Mouse (Mus musculus) lung, embryonic 16.5 days (tissue): Measurements from ENCODE around the gene Cacnb4. TPM values are rescaled to one million over a fixed set of nuclear protein-coding genes. Genes with fewer than 3 reads are reported as not detected.

ENCODE experiments used
- ATAC-seq: fragments of 200-750 bp; cut with Nextera tagmentation; 2 replicates; pipeline ENCODE4 v1.8.0; 2017; ENCODE audit warnings: low read depth, mild to moderate bottlenecking, moderate library complexity
- H3K27ac ChIP-seq: fragments of 300-500 bp; sonication (generic); 2 replicates; pipeline ENCODE4 v1.5.1; 2014; ENCODE audit warnings: mild to moderate bottlenecking, control low read depth, low read length
- H3K27me3 ChIP-seq: fragments of 300-500 bp; sonication (generic); 2 replicates; pipeline ENCODE4 v1.6.1; 2014; ENCODE audit warnings: low read depth, low read length, mixed read lengths; ENCODE audit not compliant: control insufficient read depth, insufficient read depth
- H3K36me3 ChIP-seq: fragments of 300-500 bp; sonication (generic); 2 replicates; pipeline ENCODE4 v1.6.1; 2014; ENCODE audit warnings: low read length; ENCODE audit not compliant: control insufficient read depth, insufficient read depth
- H3K4me1 ChIP-seq: fragments of 300-500 bp; sonication (generic); replicated peaks from 2 replicates; pipeline ENCODE4 v1.6.1; 2014; ENCODE audit warnings: low read length, mixed read lengths; ENCODE audit not compliant: control insufficient read depth, insufficient read depth
- H3K4me2 ChIP-seq: fragments of 300-500 bp; sonication (generic); 2 replicates; pipeline ENCODE4 v1.6.1; 2014; ENCODE audit warnings: low read depth, low read length, control low read depth
- H3K4me3 ChIP-seq: fragments of 300-500 bp; sonication (generic); 2 replicates; pipeline ENCODE4 v1.5.1; 2014; ENCODE audit warnings: mild to moderate bottlenecking, low read length, control low read depth
- H3K9ac ChIP-seq: fragments of 300-500 bp; sonication (generic); 2 replicates; pipeline ENCODE4 v1.6.1; 2014; ENCODE audit warnings: low read length, control low read depth
- H3K9me3 ChIP-seq: fragments of 300-500 bp; sonication (generic); 2 replicates; pipeline ENCODE4 v1.6.1; 2016; ENCODE audit warnings: low read length; ENCODE audit not compliant: control insufficient read depth
- WGBS: fragments of 180-500 bp; shearing (Covaris S2); extraction: QIAGEN DNeasy Blood & Tissue Kit; methylation state at CpG from one replicate; pipeline ENCODE4 v1.1.7; 2014; 5-methylcytosine and 5-hydroxymethylcytosine counted together
- polyA plus RNA-seq: library from polyadenylated mRNA; unstranded; fragments of >200 nt; fragmentation: Nextera tagmentation; extraction: Ambion mirVana; gene quantifications from 2 replicates; pipeline ENCODE4 v1.2.1, GENCODE M21; 2015

The Cacnb4 gene
- polyA plus RNA-seq, 1 experiment from 2014 or later = 1.1 TPM

DNA sequence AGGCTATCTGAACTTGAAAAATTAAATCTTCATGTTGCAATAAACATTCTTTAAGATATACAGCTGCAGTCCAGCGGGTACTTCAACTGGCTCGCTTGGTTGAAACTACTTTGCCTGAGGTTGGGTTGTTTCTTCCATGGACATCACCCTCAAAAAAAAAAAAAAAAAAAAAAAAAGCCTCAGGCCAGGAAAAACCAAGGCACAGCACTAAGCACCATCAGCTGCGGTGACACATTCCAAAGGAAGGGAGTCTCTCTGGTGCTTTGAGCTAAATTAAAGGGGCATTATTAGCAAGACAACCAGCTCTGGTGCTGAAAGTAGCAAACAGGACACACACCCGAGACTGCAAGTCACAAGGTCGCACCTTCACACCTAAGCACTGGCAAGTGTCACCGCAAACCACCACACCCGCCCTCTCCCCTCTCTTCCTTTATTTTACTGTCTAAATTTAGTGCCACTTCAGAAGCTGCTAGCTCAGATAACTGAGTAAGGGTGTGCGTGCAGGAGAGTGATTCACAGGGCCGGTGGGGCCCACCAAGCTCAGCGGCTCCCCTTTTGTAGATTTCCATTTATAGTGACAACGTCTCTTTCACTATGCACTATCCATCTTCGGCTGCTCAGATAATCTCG, 105.2 kb downstream of the Cacnb4 start:
- ATAC-seq = no peak
- H3K36me3 ChIP-seq = no peaks in the 10 kb centered on the region
- 46% methylated on average over 13 of the region's 13 CpGs for WGBS
- H3K4me1 ChIP-seq = no peaks in the 10 kb centered on the region
- H3K27me3 ChIP-seq = no peaks in the 10 kb centered on the region
- H3K4me3 ChIP-seq = no peak overlapping the region
- no peaks in the 10 kb centered on the region for H3K9me3 ChIP-seq
- no peak overlapping the region for H3K9ac ChIP-seq
- no peak overlapping the region for H3K27ac ChIP-seq
- H3K4me2 ChIP-seq = no peak overlapping the region

DNA sequence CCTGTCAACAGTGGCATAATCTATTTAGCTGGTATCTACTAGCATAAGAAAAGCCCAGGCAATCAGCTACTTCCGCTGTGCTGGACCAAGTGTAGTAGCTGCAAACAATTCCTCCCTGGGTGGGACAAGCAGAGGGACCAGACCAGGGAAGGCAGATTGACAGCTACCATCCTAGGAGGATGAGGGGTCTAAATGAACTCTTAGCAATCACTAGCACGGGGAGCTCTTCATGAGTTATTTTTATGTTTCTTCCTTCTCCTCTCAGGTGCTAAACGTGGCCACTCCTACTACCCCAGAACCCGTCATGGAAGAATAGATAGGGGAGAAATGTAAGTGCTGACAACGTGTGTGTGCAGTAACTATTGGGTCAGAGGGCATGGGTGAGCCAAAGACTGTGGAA, 105.8 kb downstream of the Cacnb4 start:
- H3K36me3 ChIP-seq = no peaks in the 10 kb centered on the region
- WGBS = 59% methylated on average over 5 of the region's 5 CpGs
- no peaks in the 10 kb centered on the region for H3K9me3 ChIP-seq
- H3K4me3 ChIP-seq = no peak overlapping the region
- H3K9ac ChIP-seq = no peak overlapping the region
- ATAC-seq = no peak
- H3K4me1 ChIP-seq = no peaks in the 10 kb centered on the region
- no peak overlapping the region for H3K4me2 ChIP-seq
- no peaks in the 10 kb centered on the region for H3K27me3 ChIP-seq
- no peak overlapping the region for H3K27ac ChIP-seq

DNA sequence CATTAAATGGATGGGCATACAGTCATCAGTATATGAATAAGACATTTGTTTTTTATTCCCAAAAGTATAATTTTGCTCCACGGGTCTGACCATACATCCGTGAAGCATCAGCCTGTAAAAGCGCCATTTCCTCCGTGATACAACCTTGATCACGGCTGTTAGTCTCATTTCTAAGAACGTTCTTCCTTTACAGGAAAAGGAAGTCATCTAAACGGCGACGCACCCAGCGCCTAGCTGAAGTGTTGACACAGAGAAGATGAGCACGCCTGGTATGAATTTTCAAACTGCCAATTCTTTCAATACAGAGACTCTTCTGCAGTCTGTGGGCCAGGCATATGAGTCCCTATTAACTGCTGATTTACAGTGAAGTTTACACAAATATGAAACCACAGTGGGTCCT, 106.5 kb downstream of the Cacnb4 start:
- no peak overlapping the region for H3K27ac ChIP-seq
- H3K9ac ChIP-seq = no peak overlapping the region
- H3K36me3 ChIP-seq = no peaks in the 10 kb centered on the region
- 58% methylated on average over 11 of the region's 11 CpGs for whole genome bisulfite sequencing
- H3K4me1 ChIP-seq = no peaks in the 10 kb centered on the region
- H3K9me3 ChIP-seq = no peaks in the 10 kb centered on the region
- no peak overlapping the region for H3K4me3 ChIP-seq
- H3K4me2 ChIP-seq = no peak overlapping the region
- H3K27me3 ChIP-seq = no peaks in the 10 kb centered on the region
- ATAC-seq = no peak

DNA sequence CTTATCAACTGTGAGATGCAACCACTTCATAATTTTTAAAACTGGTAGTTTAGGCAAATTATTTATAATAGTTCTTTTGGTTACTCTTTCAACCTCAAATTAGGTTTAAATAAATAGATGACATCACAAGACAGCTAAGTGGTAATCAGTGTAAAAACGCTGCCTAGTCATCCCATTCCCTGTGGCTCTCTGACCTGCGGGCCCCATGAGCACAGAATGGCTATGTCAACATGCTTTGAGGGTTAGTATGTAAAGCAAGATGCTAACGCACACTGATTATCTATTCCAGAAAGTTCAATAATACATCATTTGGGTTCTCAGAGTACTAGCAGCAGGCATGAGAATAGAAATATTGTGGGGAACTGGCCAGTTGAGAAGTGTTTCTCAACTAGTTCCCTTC, 108.5 kb downstream of the Cacnb4 start:
- Histone ChIP-seq H3K27me3 (no peaks in the 10 kb centered on the region), H3K27ac (no peak overlapping the region), H3K9me3 (no peaks in the 10 kb centered on the region), H3K9ac (no peak overlapping the region), H3K36me3 (no peaks in the 10 kb centered on the region), H3K4me3 (no peak overlapping the region), H3K4me2 (no peak overlapping the region), H3K4me1 (no peaks in the 10 kb centered on the region)
- 42% methylated on average over 3 of the region's 3 CpGs for whole genome bisulfite sequencing
- ATAC-seq = no peak

DNA sequence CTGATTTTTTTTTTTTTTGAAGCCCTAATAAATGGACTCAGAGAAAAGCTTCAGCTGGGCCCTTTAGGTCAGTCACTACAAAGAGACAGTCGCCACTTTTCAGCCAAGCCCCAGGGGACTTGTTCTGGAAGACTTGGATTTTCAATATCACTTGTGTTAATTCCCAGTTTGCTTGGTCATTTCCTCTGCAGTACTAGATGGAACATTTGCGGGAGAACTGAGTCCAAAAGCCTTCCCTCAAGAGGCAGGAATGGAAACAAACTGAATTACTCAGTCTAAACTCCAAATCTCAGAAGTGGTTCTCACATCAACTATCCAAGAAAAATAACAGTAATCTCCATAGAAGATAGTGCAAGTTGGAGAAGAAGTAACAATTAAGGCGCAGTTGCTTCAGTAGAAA, 109.2 kb downstream of the Cacnb4 start:
- Histone ChIP-seq H3K27ac (no peak overlapping the region), H3K9me3 (no peaks in the 10 kb centered on the region), H3K9ac (no peak overlapping the region), H3K4me1 (no peaks in the 10 kb centered on the region), H3K4me2 (no peak overlapping the region), H3K4me3 (no peak overlapping the region), H3K36me3 (no peaks in the 10 kb centered on the region), H3K27me3 (no peaks in the 10 kb centered on the region)
- 79% methylated on average over 3 of the region's 3 CpGs for WGBS
- no peak for ATAC-seq

DNA sequence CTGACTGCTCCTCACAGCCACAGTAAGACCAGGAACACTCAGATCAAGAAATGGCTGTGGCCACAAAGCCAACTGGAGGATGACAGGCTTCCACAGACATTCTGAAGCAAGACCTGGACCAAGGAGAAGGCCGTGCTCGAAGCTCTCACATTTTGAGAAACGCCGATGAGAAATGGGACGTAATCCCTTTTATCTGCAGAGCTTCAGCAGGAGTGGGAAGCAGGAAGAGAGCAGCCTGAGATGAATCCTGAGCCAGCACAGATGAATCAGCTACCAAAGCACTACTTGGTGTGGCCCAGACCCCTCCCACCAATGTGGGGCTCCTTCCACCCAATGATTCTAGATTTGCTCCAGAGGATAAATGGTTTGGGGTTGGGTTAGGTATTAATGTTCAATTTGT, 113.4 kb downstream of the Cacnb4 start:
- WGBS = 92% methylated on average over 5 of the region's 5 CpGs
- ATAC-seq = no peak
- Histone ChIP-seq H3K36me3 (no peaks in the 10 kb centered on the region), H3K9ac (no peak overlapping the region), H3K9me3 (no peaks in the 10 kb centered on the region), H3K4me1 (no peaks in the 10 kb centered on the region), H3K4me3 (no peak overlapping the region), H3K4me2 (no peak overlapping the region), H3K27ac (no peak overlapping the region), H3K27me3 (no peaks in the 10 kb centered on the region)

DNA sequence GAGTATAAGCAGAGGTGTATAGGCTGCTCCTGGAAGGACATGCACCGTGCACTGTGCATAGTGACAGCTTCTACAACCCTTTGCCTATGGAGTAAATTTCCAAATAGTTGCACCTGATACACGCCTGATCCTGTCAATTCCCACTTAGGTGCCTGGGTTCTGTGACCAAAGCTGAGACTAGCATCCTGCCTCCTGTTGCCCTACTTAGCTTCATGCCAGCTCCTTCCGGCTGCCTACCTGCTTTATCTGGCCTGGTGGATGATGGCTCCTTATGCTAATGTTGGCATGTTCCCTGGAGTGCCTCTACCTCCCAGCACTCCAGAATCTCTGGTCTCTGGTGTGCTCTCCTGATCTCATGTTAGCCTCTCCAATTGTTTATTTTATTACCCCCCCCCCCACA, 114.3 kb downstream of the Cacnb4 start:
- H3K9me3 ChIP-seq = no peaks in the 10 kb centered on the region
- no peak overlapping the region for H3K4me3 ChIP-seq
- no peak overlapping the region for H3K9ac ChIP-seq
- H3K4me1 ChIP-seq = no peaks in the 10 kb centered on the region
- no peaks in the 10 kb centered on the region for H3K27me3 ChIP-seq
- H3K4me2 ChIP-seq = no peak overlapping the region
- ATAC-seq = no peak
- 87% methylated on average over 3 of the region's 3 CpGs for WGBS
- H3K27ac ChIP-seq = no peak overlapping the region
- no peaks in the 10 kb centered on the region for H3K36me3 ChIP-seq

DNA sequence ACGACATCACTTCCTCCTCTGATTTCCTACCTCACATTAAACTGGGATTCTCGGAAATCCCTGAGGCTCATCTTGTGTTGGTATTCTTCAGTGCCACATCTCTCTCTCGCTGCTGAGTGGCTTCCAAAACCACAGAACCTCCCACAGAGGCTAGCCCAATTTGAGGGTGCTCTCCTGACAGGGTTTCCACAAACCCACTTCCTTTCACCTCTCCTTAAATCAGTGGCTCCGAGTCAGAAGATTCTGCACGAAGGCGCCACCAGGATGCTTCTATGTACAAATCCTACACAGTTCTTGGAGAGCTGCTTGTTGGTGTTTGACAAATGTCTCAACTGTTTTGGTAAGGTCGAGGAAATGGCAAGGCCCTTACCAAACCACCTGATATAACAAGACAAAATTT, 115.5 kb downstream of the Cacnb4 start:
- ATAC-seq = no peak
- Histone ChIP-seq H3K36me3 (no peaks in the 10 kb centered on the region), H3K4me1 (no peaks in the 10 kb centered on the region), H3K4me2 (no peak overlapping the region), H3K9ac (no peak overlapping the region), H3K4me3 (no peak overlapping the region), H3K27ac (no peak overlapping the region), H3K9me3 (no peaks in the 10 kb centered on the region), H3K27me3 (no peaks in the 10 kb centered on the region)
- WGBS = 68% methylated on average over 7 of the region's 7 CpGs

DNA sequence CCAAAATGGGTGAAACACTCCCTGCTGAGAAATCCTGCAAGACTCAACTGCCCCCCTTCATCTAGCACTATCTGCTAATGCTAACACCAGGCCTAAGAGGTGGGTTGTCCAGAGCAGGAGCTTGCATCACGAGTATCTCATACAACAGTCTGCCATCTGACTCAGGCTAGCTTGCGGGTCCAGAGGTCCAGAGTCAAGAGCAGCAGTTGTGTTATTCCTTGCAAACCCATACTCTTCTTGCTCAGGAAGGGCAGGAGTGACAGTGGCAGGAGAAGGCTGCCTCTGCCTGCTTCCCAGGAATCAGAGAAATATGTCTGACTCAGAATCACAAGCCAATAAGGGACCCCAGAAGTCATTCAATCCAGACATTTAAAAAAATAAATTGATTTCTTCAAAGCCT, 116.4 kb downstream of the Cacnb4 start:
- ATAC-seq = no peak
- Histone ChIP-seq H3K9me3 (no peaks in the 10 kb centered on the region), H3K4me2 (no peak overlapping the region), H3K27me3 (no peaks in the 10 kb centered on the region), H3K36me3 (no peaks in the 10 kb centered on the region), H3K4me3 (no peak overlapping the region), H3K27ac (no peak overlapping the region), H3K4me1 (no peaks in the 10 kb centered on the region), H3K9ac (no peak overlapping the region)
- 59% methylated on average over 2 of the region's 2 CpGs for WGBS

DNA sequence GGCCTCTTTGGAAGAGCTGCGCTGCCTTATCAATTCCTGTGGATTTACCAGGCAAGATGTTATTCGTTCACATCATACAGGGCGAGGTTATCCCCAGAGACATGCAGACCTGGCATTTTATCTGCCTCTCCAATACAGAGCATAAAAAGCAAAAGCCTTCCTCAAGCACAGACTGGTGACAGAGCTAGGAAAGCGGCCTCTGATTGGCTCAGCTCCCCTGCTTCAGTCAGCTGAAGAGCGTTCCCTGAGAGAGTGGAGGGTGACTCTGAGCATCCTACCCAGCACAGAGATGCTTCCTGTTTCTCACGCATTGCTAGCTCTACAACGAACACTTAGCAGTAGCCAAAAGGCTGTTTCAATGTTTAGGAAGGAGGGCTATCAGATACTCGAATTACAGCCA, 118.2 kb downstream of the Cacnb4 start:
- Histone ChIP-seq H3K4me1 (no peaks in the 10 kb centered on the region), H3K9me3 (peaks cover under 1% of the 10 kb centered on the region; the same call in 1 of the 2 replicates), H3K36me3 (no peaks in the 10 kb centered on the region), H3K9ac (no peak overlapping the region), H3K27me3 (no peaks in the 10 kb centered on the region), H3K4me2 (no peak overlapping the region), H3K4me3 (no peak overlapping the region), H3K27ac (no peak overlapping the region)
- ATAC-seq = no peak
- 36% methylated on average over 8 of the region's 8 CpGs for WGBS
